Mouse (Mus musculus) limb, embryonic 10.5 days (tissue): ENCODE results near the gene Btbd1. TPM values are rescaled to one million over a fixed set of nuclear protein-coding genes. Genes with fewer than 3 reads are reported as not detected.
"Not testable (repeated sequence)": the region's sequence is repeated elsewhere in the genome, so short reads cannot be mapped to it uniquely, and the experiment has no call there.

Experiments
- DNase-seq: peaks from one replicate; pipeline ENCODE4 v3.0.0-alpha.2; 2017; ENCODE audit warnings: low spot score
- H3K27ac ChIP-seq: fragments of 300-500 bp; sonication (generic); 2 replicates; pipeline ENCODE4 v1.5.1; 2016; ENCODE audit warnings: mild to moderate bottlenecking
- H3K27me3 ChIP-seq: fragments of 300-500 bp; sonication (generic); 2 replicates; pipeline ENCODE4 v1.6.1; 2016; ENCODE audit warnings: low read depth, mild to moderate bottlenecking; ENCODE audit not compliant: poor library complexity, severe bottlenecking
- H3K36me3 ChIP-seq: fragments of 300-500 bp; sonication (generic); 2 replicates; pipeline ENCODE4 v1.6.1; 2016; ENCODE audit warnings: mild to moderate bottlenecking, moderate library complexity
- H3K4me1 ChIP-seq: fragments of 300-500 bp; sonication (generic); 2 replicates; pipeline ENCODE4 v1.6.1; 2016
- H3K4me3 ChIP-seq: fragments of 300-500 bp; sonication (generic); 2 replicates; pipeline ENCODE4 v1.5.1; 2016; ENCODE audit warnings: mild to moderate bottlenecking, moderate library complexity
- H3K9me3 ChIP-seq: fragments of 300-500 bp; sonication (generic); replicated peaks from 2 replicates; pipeline ENCODE4 v1.6.1; 2016; ENCODE audit warnings: mild to moderate bottlenecking
- WGBS: fragments of 180-500 bp; shearing (Covaris S2); methylation state at CpG from one replicate; pipeline ENCODE4 v1.1.7; 2016; 5-methylcytosine and 5-hydroxymethylcytosine counted together
- polyA plus RNA-seq: library from polyadenylated mRNA; unstranded; fragments of >200 nt; fragmentation: Nextera tagmentation; extraction: Ambion mirVana; gene quantifications from 2 replicates; pipeline ENCODE4 v1.2.1, GENCODE M21; 2016

The Btbd1 gene
- polyA plus RNA-seq, 1 experiment from 2014 or later, result 59.4 TPM

DNA sequence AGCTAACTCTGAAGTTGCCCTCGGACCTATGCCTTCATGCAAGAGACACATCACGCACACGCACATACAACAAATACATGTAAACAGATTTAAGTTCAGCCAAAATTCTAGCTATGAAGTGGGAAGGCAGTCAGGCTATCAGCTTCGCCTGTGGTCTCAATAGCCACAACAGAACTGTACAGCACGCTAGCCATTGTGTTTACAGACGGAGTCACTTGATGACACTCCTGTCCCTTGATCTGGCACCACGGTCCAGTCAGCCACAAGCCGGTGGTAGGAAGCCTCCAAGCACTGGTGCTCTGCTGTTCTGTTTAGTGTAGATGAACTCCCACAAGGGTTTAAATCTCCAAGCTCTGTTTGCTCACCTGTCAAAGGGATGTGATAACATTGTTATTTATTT is 16.8 kb upstream of the Btbd1 start:
- Histone ChIP-seq H3K4me1 (peaks cover 35% of the 10 kb centered on the region), H3K27ac (no peak overlapping the region), H3K4me3 (no peak overlapping the region), H3K27me3 (no peaks in the 10 kb centered on the region), H3K9me3 (no peaks in the 10 kb centered on the region), H3K36me3 (no peaks in the 10 kb centered on the region)
- no peak for DNase-seq
- WGBS, result 81% methylated on average over 8 of the region's 8 CpGs

GRCm38 (mm10) chr7:81845313-81845712 is 16.1 kb upstream of the Btbd1 start:
- H3K9me3 ChIP-seq, result no peaks in the 10 kb centered on the region
- WGBS, result 76% methylated on average over 3 of the region's 3 CpGs
- H3K27me3 ChIP-seq, result no peaks in the 10 kb centered on the region
- peaks cover 35% of the 10 kb centered on the region for H3K4me1 ChIP-seq
- no peaks in the 10 kb centered on the region for H3K36me3 ChIP-seq
- no peak for DNase-seq
- no peak overlapping the region for H3K27ac ChIP-seq
- no peak overlapping the region for H3K4me3 ChIP-seq

GRCm38 (mm10) chr7:81844801-81845200 is 15.6 kb upstream of the Btbd1 start:
- no peak for DNase-seq
- WGBS, result 77% methylated on average over 11 of the region's 11 CpGs

GRCm38 (mm10) chr7:81843903-81844302 is 14.7 kb upstream of the Btbd1 start:
- no peaks in the 10 kb centered on the region for H3K27me3 ChIP-seq
- DNase-seq, result peak; percentile 12
- no peaks in the 10 kb centered on the region for H3K9me3 ChIP-seq
- 88% methylated on average over 8 of the region's 8 CpGs for WGBS
- H3K27ac ChIP-seq, result no peak overlapping the region
- no peak overlapping the region for H3K4me3 ChIP-seq
- H3K36me3 ChIP-seq, result no peaks in the 10 kb centered on the region
- peaks cover 35% of the 10 kb centered on the region for H3K4me1 ChIP-seq

More at GRCm38 (mm10) chr7:81844801-81845200, 15.6 kb upstream of the Btbd1 start:
- Histone ChIP-seq H3K27me3 (no peaks in the 10 kb centered on the region), H3K4me3 (no peak overlapping the region), H3K4me1 (peaks cover 35% of the 10 kb centered on the region), H3K27ac (no peak overlapping the region), H3K36me3 (no peaks in the 10 kb centered on the region), H3K9me3 (no peaks in the 10 kb centered on the region)

- WGBS, result 81% methylated on average over 1 of the region's 1 CpGs
These were observed 13.8 kb upstream of the Btbd1 start for GRCm38 (mm10) chr7:81842998-81843397.

DNA sequence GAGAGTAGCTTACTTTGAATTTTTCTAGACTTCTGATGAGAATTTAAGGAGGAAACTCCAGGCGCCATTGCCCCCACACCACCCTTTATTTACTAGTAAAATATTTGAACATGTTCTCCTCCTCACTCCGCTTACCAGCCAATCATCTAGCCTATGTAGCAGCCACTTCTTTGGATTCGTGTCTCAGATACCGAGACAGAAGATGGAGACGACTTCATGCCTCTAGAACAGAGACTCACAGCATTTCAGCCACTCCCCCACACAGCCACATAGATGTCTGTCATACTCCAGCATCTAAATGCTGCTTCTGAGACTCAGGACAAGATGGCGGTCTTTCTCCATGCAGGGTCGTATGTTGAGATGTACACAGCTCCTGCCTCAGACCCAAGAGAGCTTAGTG is 12.9 kb upstream of the Btbd1 start:
- Histone ChIP-seq H3K4me3 (no peak overlapping the region), H3K4me1 (peaks cover 20% of the 10 kb centered on the region), H3K36me3 (no peaks in the 10 kb centered on the region), H3K27me3 (no peaks in the 10 kb centered on the region), H3K27ac (no peak overlapping the region), H3K9me3 (no peaks in the 10 kb centered on the region)
- DNase-seq, result no peak
- 93% methylated on average over 7 of the region's 7 CpGs for WGBS

More at GRCm38 (mm10) chr7:81842998-81843397, 13.8 kb upstream of the Btbd1 start:
- no peaks in the 10 kb centered on the region for H3K27me3 ChIP-seq
- no peak for DNase-seq
- H3K4me3 ChIP-seq, result no peak overlapping the region
- no peak overlapping the region for H3K27ac ChIP-seq
- peaks cover 29% of the 10 kb centered on the region for H3K4me1 ChIP-seq
- H3K9me3 ChIP-seq, result no peaks in the 10 kb centered on the region
- no peaks in the 10 kb centered on the region for H3K36me3 ChIP-seq

DNA sequence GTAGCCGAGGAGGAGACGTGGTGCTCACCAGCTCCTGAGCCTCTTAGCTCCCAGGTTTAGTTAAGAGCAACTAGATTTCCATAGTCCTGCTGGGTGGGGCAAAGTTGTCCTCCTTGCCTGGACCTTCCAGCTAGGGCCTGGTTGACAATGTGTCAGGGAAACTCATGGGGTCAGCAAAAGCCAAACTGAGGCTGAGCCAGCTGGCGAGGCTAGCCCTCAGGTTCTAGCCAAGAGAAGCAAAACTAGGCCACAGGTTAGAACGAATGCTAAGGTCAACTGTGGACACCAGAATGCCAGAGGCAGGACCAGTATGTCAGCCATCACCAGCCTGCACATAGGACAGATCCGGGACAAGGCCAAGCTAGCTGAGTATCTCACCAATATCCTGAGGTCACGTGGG is 12.2 kb upstream of the Btbd1 start:
- Histone ChIP-seq H3K4me1 (peaks cover 13% of the 10 kb centered on the region), H3K27me3 (no peaks in the 10 kb centered on the region), H3K27ac (no peak overlapping the region), H3K36me3 (no peaks in the 10 kb centered on the region), H3K4me3 (no peak overlapping the region), H3K9me3 (no peaks in the 10 kb centered on the region)
- DNase-seq, result no peak
- WGBS, result 88% methylated on average over 6 of the region's 6 CpGs

DNA sequence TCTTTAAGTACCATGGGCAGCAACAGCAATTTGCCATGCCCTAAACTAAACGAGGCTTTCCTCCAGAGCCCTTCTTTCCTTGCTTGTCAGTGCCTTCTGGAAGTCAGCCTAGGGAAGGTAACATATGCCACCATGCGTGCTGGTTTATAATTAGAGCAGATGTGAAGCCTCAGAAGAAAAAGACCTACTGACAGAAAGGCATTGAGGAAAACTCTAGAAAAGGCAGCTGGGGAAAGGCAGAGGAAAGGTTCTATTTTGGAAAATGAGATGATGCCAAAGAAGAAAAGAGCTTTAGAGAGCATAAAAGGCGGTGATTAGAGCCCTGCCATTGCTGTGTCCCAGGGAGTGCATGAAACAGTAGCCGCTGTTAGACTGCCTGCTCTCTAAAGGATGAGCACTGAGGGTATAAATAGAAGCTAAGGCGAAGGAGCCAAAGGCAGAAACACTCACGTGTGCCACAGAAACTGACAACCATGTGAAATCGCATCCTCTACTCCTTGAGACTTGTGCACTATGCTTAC is 11.5 kb upstream of the Btbd1 start:
- Histone ChIP-seq H3K36me3 (no peaks in the 10 kb centered on the region), H3K27me3 (no peaks in the 10 kb centered on the region), H3K27ac (no peak overlapping the region), H3K9me3 (no peaks in the 10 kb centered on the region), H3K4me1 (peaks cover 13% of the 10 kb centered on the region), H3K4me3 (no peak overlapping the region)
- 81% methylated on average over 7 of the region's 7 CpGs for WGBS
- no peak for DNase-seq

DNA sequence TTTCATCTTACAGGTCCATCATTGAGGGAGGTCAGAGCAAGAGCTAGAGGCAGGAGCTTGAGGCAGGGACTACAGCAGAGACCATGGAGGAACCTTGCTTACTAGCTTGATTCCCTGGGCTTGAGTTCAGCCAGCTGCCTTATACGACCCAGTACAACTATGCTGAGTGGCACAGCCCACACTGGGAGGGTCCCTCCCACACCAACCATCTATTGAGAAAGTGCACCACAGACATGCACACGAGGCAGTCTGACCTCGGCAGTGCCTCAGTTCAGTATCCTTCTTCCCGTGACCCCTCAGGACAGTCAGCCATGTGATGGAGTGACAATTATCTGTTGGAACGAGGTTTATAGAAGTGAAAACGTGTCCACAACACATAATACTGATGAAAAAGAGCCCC is 10.5 kb upstream of the Btbd1 start:
- no peak overlapping the region for H3K27ac ChIP-seq
- H3K36me3 ChIP-seq, result no peaks in the 10 kb centered on the region
- H3K4me3 ChIP-seq, result no peak overlapping the region
- WGBS, result 75% methylated on average over 6 of the region's 6 CpGs
- no peaks in the 10 kb centered on the region for H3K27me3 ChIP-seq
- H3K9me3 ChIP-seq, result no peaks in the 10 kb centered on the region
- no peak for DNase-seq
- peaks cover 4% of the 10 kb centered on the region for H3K4me1 ChIP-seq

DNA sequence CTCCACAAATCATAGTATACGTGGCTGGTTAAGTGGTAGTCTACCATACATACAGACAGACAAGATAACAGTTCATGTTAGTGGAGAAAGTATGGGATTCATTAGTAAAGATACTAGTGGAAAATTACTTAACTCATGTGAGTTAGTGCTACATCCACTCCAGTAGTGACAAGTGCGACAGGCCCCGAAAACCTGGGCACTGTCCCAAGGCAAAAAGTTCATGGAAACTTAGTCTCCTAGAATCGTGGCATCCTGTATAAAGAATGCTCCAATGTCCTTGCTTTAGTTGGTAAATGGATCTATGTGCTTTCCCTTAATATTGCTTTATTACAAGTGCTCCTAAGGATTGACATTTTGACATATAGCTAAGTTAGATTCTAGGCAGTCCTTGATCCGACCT is 8.5 kb upstream of the Btbd1 start:
- not testable (repeated sequence) for H3K27ac ChIP-seq, H3K36me3 ChIP-seq, H3K27me3 ChIP-seq, DNase-seq, H3K9me3 ChIP-seq, H3K4me3 ChIP-seq, H3K4me1 ChIP-seq
- 87% methylated on average over 5 of the region's 5 CpGs for WGBS

GRCm38 (mm10) chr7:81835430-81835829 is 6.2 kb upstream of the Btbd1 start:
- Histone ChIP-seq H3K4me1 (no peaks in the 10 kb centered on the region), H3K27ac (no peak overlapping the region), H3K27me3 (no peaks in the 10 kb centered on the region), H3K9me3 (no peaks in the 10 kb centered on the region), H3K4me3 (no peak overlapping the region), H3K36me3 (no peaks in the 10 kb centered on the region)
- DNase-seq, result no peak
- 90% methylated on average over 5 of the region's 5 CpGs for WGBS

DNA sequence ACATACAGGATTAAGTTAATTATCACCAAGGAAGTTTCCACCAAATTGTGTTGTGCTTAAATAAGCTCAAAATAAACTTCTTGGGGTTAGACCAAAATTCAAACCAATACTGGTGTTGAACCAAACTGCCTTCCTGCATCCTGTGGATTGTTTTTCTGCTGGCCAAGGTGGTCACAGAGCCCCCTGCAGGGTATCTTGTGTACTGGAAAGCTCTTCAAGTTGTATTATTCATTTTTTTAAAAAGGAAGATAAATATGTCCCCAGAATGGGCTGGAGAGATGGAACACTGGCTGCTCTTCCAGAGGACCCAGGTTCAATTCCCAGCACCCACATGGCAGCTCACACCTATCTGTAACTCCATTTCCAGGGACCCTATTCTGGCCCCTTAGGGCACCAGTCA is 5.6 kb upstream of the Btbd1 start:
- DNase-seq, result no peak
- H3K27me3 ChIP-seq, result no peaks in the 10 kb centered on the region

GRCm38 (mm10) chr7:81828681-81829378 is 401 bp downstream of the Btbd1 start:
- under 1% methylated on average over 91 of the region's 91 CpGs for WGBS
- H3K27ac ChIP-seq, result peak overlapping the region; percentile 94

More for the DNA sequence above, 5.6 kb upstream of the Btbd1 start:
- no peaks in the 10 kb centered on the region for H3K36me3 ChIP-seq
- peaks cover 1% of the 10 kb centered on the region; the same call in 1 of the 2 replicates for H3K4me1 ChIP-seq
- H3K27ac ChIP-seq, result no peak overlapping the region
- no peak overlapping the region for H3K4me3 ChIP-seq
- H3K9me3 ChIP-seq, result no peaks in the 10 kb centered on the region

More at GRCm38 (mm10) chr7:81828681-81829378, 401 bp downstream of the Btbd1 start:
- Histone ChIP-seq H3K4me3 (peak overlapping the region; percentile 79), H3K36me3 (no peaks in the 10 kb centered on the region), H3K9me3 (no peaks in the 10 kb centered on the region), H3K27me3 (no peaks in the 10 kb centered on the region), H3K4me1 (peaks cover 36% of the 10 kb centered on the region)
- peak; percentile 72 for DNase-seq
